Mouse (Mus musculus): ENCODE data around the gene D11Wsu47e. TPM values are rescaled to one million over a fixed set of nuclear protein-coding genes. Genes with fewer than 3 reads are reported as not detected.

Gene D11Wsu47e
- polyA plus RNA-seq, 1 experiment from 2014 or later = 24.3 TPM

GRCm38 (mm10) chr11:113684707-113685426 lies 655 bp downstream of the D11Wsu47e start:
- no peaks in the 10 kb centered on the region for H3K9me3 ChIP-seq
- peak overlapping the region; percentile 94 for H3K4me3 ChIP-seq
- H3K27me3 ChIP-seq = no peaks in the 10 kb centered on the region
- peaks cover 43% of the 10 kb centered on the region for H3K4me1 ChIP-seq
- peak overlapping the region; percentile 92 for H3K9ac ChIP-seq (replicated peaks)
- H3K4me2 ChIP-seq (replicated peaks) = peak overlapping the region; percentile 84
- peaks cover 22% of the 10 kb centered on the region for H3K36me3 ChIP-seq
- ATAC-seq (ENCODE audit: low FRiP score, low read depth) = no peak
- WGBS = 43% methylated on average over 25 of the region's 25 CpGs
- H3K27ac ChIP-seq (replicated peaks) = peak overlapping the region; percentile 97; the same call in 1 of the 2 replicates

- Histone ChIP-seq H3K4me2 (replicated peaks) (0 out of 2 replicates have a peak overlapping the region, but pooled peaks have one; percentile 2), H3K27ac (replicated peaks) (peak overlapping the region; percentile 68), H3K9ac (replicated peaks) (no peak overlapping the region)
These were observed 2.8 kb downstream of the D11Wsu47e start for GRCm38 (mm10) chr11:113687031-113687430.

GRCm38 (mm10) chr11:113690506-113690905 lies 6.3 kb downstream of the D11Wsu47e start:
- 94% methylated on average over 12 of the region's 12 CpGs for WGBS
- Histone ChIP-seq H3K9me3 (peaks cover 2% of the 10 kb centered on the region; the same call in 1 of the 2 replicates), H3K27me3 (no peaks in the 10 kb centered on the region), H3K36me3 (peaks cover 76% of the 10 kb centered on the region), H3K4me2 (replicated peaks) (no peak overlapping the region), H3K4me3 (no peak overlapping the region), H3K4me1 (peaks cover 14% of the 10 kb centered on the region), H3K9ac (replicated peaks) (no peak overlapping the region), H3K27ac (replicated peaks) (no peak overlapping the region)
- no peak for ATAC-seq (ENCODE audit: low FRiP score, low read depth)

More at GRCm38 (mm10) chr11:113687031-113687430, 2.8 kb downstream of the D11Wsu47e start:
- Histone ChIP-seq H3K4me1 (peaks cover 33% of the 10 kb centered on the region), H3K9me3 (no peaks in the 10 kb centered on the region), H3K27me3 (no peaks in the 10 kb centered on the region), H3K36me3 (peaks cover 43% of the 10 kb centered on the region), H3K4me3 (no peak overlapping the region)
- WGBS = 58% methylated on average over 2 of the region's 2 CpGs
- peak; percentile 5; the same call in 1 of the 2 replicates for ATAC-seq (ENCODE audit: low FRiP score, low read depth)

GRCm38 (mm10) chr11:113691318-113691717 lies 7.1 kb downstream of the D11Wsu47e start:
- Histone ChIP-seq H3K9ac (replicated peaks) (no peak overlapping the region), H3K27ac (replicated peaks) (no peak overlapping the region), H3K27me3 (no peaks in the 10 kb centered on the region), H3K4me3 (no peak overlapping the region), H3K9me3 (peaks cover 3% of the 10 kb centered on the region; the same call in 1 of the 2 replicates), H3K36me3 (peaks cover 83% of the 10 kb centered on the region), H3K4me2 (replicated peaks) (no peak overlapping the region), H3K4me1 (peaks cover 8% of the 10 kb centered on the region)
- no peak for ATAC-seq (ENCODE audit: low FRiP score, low read depth)
- 95% methylated on average over 5 of the region's 5 CpGs for WGBS

- Histone ChIP-seq H3K4me2 (replicated peaks) (no peak overlapping the region), H3K9me3 (peaks cover 3% of the 10 kb centered on the region; the same call in 1 of the 2 replicates), H3K9ac (replicated peaks) (no peak overlapping the region), H3K4me3 (no peak overlapping the region), H3K36me3 (peaks cover 88% of the 10 kb centered on the region), H3K27me3 (no peaks in the 10 kb centered on the region), H3K27ac (replicated peaks) (no peak overlapping the region), H3K4me1 (peaks cover 3% of the 10 kb centered on the region)
- 76% methylated on average over 3 of the region's 3 CpGs for WGBS
- ATAC-seq (ENCODE audit: low FRiP score, low read depth) = no peak
These were observed 7.6 kb downstream of the D11Wsu47e start for GRCm38 (mm10) chr11:113691851-113692250.

- no peak overlapping the region for H3K4me3 ChIP-seq
- peak overlapping the region; percentile 21; the same call in 1 of the 2 replicates for H3K27ac ChIP-seq (replicated peaks)
- peaks cover 10% of the 10 kb centered on the region; the same call in 1 of the 2 replicates for H3K4me1 ChIP-seq
- no peaks in the 10 kb centered on the region for H3K27me3 ChIP-seq
- no peak overlapping the region for H3K4me2 ChIP-seq (replicated peaks)
- WGBS = 22% methylated on average over 5 of the region's 5 CpGs
- peaks cover 59% of the 10 kb centered on the region for H3K36me3 ChIP-seq
- no peak for ATAC-seq (ENCODE audit: low FRiP score, low read depth)
- H3K9me3 ChIP-seq = peaks cover 3% of the 10 kb centered on the region; the same call in 1 of the 2 replicates
- no peak overlapping the region for H3K9ac ChIP-seq (replicated peaks)
These were observed 13.4 kb downstream of the D11Wsu47e start for GRCm38 (mm10) chr11:113697571-113697970.

- no peaks in the 10 kb centered on the region for H3K27me3 ChIP-seq
- H3K36me3 ChIP-seq = peaks cover 54% of the 10 kb centered on the region
- H3K4me2 ChIP-seq (replicated peaks) = no peak overlapping the region
- no peak for ATAC-seq (ENCODE audit: low FRiP score, low read depth)
- peaks cover 10% of the 10 kb centered on the region; the same call in 1 of the 2 replicates for H3K4me1 ChIP-seq
- WGBS = 69% methylated on average over 12 of the region's 12 CpGs
- no peak overlapping the region for H3K27ac ChIP-seq (replicated peaks)
- H3K9ac ChIP-seq (replicated peaks) = no peak overlapping the region
- H3K9me3 ChIP-seq = peaks cover 3% of the 10 kb centered on the region; the same call in 1 of the 2 replicates
- no peak overlapping the region for H3K4me3 ChIP-seq
These were observed 13.9 kb downstream of the D11Wsu47e start for GRCm38 (mm10) chr11:113698013-113698545.

GRCm38 (mm10) chr11:113699643-113700042 lies 15.4 kb downstream of the D11Wsu47e start:
- H3K27ac ChIP-seq (replicated peaks) = no peak overlapping the region
- H3K4me2 ChIP-seq (replicated peaks) = no peak overlapping the region
- H3K9me3 ChIP-seq = peaks cover 3% of the 10 kb centered on the region; the same call in 1 of the 2 replicates
- H3K4me3 ChIP-seq = no peak overlapping the region
- 88% methylated on average over 7 of the region's 7 CpGs for WGBS
- H3K27me3 ChIP-seq = no peaks in the 10 kb centered on the region
- no peak overlapping the region for H3K9ac ChIP-seq (replicated peaks)
- H3K36me3 ChIP-seq = peaks cover 38% of the 10 kb centered on the region
- H3K4me1 ChIP-seq = peaks cover 10% of the 10 kb centered on the region; the same call in 1 of the 2 replicates
- ATAC-seq (ENCODE audit: low FRiP score, low read depth) = no peak

- no peak overlapping the region for H3K27ac ChIP-seq (replicated peaks)
- 48% methylated on average over 5 of the region's 5 CpGs for WGBS
These were observed 19.5 kb downstream of the D11Wsu47e start for GRCm38 (mm10) chr11:113703758-113704157.

GRCm38 (mm10) chr11:113705966-113706652 lies 21.9 kb downstream of the D11Wsu47e start:
- Histone ChIP-seq H3K4me1 (peaks cover 22% of the 10 kb centered on the region), H3K4me2 (replicated peaks) (no peak overlapping the region), H3K27ac (replicated peaks) (no peak overlapping the region), H3K4me3 (no peak overlapping the region), H3K9ac (replicated peaks) (no peak overlapping the region), H3K9me3 (no peaks in the 10 kb centered on the region), H3K36me3 (peaks cover 14% of the 10 kb centered on the region; the same call in 1 of the 2 replicates), H3K27me3 (peaks cover 22% of the 10 kb centered on the region)
- ATAC-seq (ENCODE audit: low FRiP score, low read depth) = no peak
- WGBS = 89% methylated on average over 15 of the region's 15 CpGs

More at GRCm38 (mm10) chr11:113703758-113704157, 19.5 kb downstream of the D11Wsu47e start:
- Histone ChIP-seq H3K9me3 (no peaks in the 10 kb centered on the region), H3K4me2 (replicated peaks) (no peak overlapping the region), H3K4me3 (no peak overlapping the region), H3K4me1 (no peaks in the 10 kb centered on the region), H3K36me3 (peaks cover 16% of the 10 kb centered on the region; the same call in 1 of the 2 replicates), H3K9ac (replicated peaks) (no peak overlapping the region), H3K27me3 (peaks cover 12% of the 10 kb centered on the region)
- peak; percentile 70 for ATAC-seq (ENCODE audit: low FRiP score, low read depth)

- ATAC-seq (ENCODE audit: low FRiP score, low read depth) = no peak
- H3K27me3 ChIP-seq = peaks cover 22% of the 10 kb centered on the region
- H3K36me3 ChIP-seq = peaks cover 9% of the 10 kb centered on the region; the same call in 1 of the 2 replicates
- H3K9me3 ChIP-seq = no peaks in the 10 kb centered on the region
- peaks cover 23% of the 10 kb centered on the region for H3K4me1 ChIP-seq
- H3K27ac ChIP-seq (replicated peaks) = no peak overlapping the region
- H3K4me2 ChIP-seq (replicated peaks) = no peak overlapping the region
- H3K9ac ChIP-seq (replicated peaks) = peak overlapping the region; percentile 7; the same call in 1 of the 2 replicates
- no peak overlapping the region for H3K4me3 ChIP-seq
- 47% methylated on average over 19 of the region's 19 CpGs for WGBS
These were observed 24.5 kb downstream of the D11Wsu47e start for GRCm38 (mm10) chr11:113708629-113709213.
